Mouse (Mus musculus): Measurements from ENCODE around the gene Vipas39. TPM values are rescaled to one million over a fixed set of nuclear protein-coding genes. Genes with fewer than 3 reads are reported as not detected.
"Not testable (repeated sequence)": the region's sequence is repeated elsewhere in the genome, so short reads cannot be mapped to it uniquely, and the experiment has no call there.

Gene Vipas39
- total RNA-seq (2017): 28.5 and 35.4 TPM in 2 replicates

DNA sequence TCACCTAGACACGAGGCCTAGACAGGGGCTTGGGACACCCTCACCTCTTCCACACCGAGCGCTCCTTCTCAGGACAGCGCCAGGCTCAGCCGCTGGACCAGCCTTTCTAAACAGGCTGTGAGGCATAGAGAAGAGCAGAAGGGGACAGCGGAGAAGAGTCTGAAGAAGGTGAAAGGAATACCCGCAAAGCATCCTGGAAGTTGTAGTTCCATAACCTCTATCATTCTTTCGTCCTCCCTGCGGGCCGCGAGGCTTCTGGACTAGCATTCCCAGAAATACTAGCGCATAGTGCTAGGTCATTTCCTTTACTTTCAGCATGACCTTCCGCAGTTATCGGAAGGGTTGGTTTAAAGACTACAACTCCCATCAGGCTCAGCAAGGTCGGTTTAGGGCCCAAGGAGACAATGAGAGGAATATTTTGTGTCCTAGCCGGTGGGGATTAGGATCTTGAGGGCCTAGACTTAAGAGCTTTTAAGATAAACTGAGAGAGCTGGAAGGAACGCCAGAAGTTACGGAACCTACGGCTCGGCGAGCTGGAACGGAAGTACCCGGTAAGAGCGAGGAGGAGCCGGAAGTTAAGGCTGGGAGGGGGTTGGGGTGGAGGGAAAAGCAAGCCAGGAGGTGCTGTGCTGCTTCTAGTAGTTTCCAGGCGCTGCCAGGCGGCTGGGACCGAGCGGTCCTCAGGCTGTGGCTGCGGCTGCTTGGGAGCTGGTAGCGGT lies at the start of gene Vipas39, which contains the start of gene Ahsa1:
Gene Vipas39 (minus strand): TSS at position 149 of the 719 bp plus-strand sequence.
Gene Ahsa1 (plus strand): TSS at position 372 of the 719 bp plus-strand sequence.
- ATAC-seq (replicated peaks in 1 of 2; ENCODE audit: insufficient read depth in 1 of 2, low FRiP score in 2 of 2, low TSS enrichment in 1 of 2, low read depth in 1 of 2, poor library complexity in 2 of 2, severe bottlenecking in 2 of 2): peak; percentile 97 to 98

DNA sequence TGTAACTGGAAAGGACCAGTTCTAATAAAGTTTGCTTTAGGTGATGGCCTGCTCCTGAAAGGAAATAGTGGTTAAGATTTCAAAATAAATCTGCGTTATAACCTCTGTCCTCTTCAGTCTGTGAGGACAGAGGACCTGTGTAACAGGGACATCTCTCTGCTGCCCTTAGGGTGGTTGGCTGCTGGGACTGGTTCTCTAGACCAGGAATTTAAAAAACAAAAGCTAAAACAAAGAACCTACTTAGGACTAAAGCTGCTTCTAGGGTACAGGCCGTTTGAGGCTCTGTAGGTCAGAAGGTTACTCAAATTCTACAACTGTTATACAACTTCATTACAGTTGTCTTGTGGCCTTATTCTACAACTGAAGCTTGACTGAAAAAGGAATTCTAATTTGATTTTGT lies 47.0 kb upstream of the Vipas39 start:
- ATAC-seq (replicated peaks in 1 of 2; ENCODE audit: insufficient read depth in 1 of 2, low FRiP score in 2 of 2, low TSS enrichment in 1 of 2, low read depth in 1 of 2, poor library complexity in 2 of 2, severe bottlenecking in 2 of 2): no peak

DNA sequence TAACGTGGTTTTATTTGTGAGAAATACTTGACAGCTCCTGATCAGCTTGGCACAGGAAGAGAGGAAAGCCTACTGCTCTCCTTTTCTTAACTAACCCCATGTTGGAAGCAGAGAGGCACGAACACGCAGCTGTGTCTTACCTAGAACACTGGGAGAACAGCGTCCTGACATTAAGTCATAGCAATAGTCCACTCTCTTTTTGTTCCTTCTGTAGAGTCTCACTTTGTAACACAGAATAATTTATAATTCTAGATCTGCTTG lies 40.5 kb upstream of the Vipas39 start:
- ATAC-seq (replicated peaks in 1 of 2; ENCODE audit: insufficient read depth in 1 of 2, low FRiP score in 2 of 2, low TSS enrichment in 1 of 2, low read depth in 1 of 2, poor library complexity in 2 of 2, severe bottlenecking in 2 of 2): not testable (repeated sequence)

DNA sequence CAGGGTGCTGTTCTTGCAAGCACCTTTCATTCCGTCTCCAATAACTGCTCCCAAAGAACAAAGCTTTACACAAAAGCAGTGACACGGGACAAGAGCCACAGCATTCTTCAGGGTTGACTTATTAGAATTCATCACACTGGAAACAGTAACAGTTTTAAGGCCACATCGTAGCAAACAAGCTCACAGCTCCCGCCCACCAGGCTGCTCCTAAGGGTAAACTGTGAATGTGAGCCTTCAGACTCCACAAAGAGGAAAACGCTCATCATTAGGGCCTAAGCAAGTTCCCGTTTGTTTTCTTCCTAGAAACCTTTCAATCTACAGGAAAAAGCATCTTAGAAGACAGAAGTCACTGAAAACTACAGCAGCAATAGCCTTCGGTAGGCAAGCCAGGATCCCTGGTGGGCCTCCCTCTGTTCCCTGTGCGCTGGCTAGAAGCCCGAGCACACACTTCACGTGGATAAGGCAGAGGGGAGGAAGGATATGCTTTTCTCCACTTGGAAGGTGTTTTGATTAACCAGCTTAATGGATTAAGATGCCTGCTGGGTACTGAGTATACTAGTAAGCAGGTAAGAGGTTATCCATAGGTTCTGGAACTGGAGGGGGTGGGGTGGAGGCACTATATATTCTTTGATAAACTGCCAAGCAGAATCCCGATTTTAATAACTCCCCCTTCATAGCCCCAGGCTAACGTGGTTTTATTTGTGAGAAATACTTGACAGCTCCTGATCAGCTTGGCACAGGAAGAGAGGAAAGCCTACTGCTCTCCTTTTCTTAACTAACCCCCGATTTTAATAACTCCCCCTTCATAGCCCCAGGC lies 39.9 kb upstream of the Vipas39 start:
- no peak for ATAC-seq (replicated peaks in 1 of 2; ENCODE audit: insufficient read depth in 1 of 2, low FRiP score in 2 of 2, low TSS enrichment in 1 of 2, low read depth in 1 of 2, poor library complexity in 2 of 2, severe bottlenecking in 2 of 2)

DNA sequence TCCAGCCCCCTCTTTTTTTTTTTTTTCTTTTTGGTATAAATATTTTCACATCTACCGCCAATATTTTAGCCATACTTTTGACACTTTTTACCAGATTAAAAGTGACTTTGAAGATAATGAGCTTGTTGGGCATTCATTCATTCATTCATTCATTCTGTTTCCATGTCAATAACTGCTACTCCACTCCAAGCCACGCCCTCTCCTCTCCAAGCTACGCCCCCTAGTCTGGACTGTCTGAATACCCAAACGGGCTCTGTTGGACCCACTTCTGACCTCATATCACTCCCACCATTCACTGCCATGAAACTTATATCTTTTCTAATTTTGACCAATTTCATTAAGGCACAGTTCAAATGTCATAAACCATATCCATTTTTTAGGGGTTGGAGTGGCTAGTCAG lies 35.1 kb upstream of the Vipas39 start:
- ATAC-seq (replicated peaks in 1 of 2; ENCODE audit: insufficient read depth in 1 of 2, low FRiP score in 2 of 2, low TSS enrichment in 1 of 2, low read depth in 1 of 2, poor library complexity in 2 of 2, severe bottlenecking in 2 of 2): no peak

DNA sequence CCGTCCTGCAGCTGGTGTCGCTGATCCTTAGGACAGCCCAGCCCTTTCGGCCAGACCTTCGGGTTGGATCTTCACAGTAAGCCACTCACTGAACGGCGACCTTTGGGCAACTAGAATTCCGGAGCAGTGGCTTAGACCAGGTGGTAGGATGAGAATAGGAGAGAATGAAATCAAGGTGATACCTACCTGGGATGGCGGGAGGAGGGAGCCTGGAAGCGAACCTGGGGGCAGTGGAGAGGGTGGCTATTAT lies 34.3 kb upstream of the Vipas39 start:
- ATAC-seq (replicated peaks in 1 of 2; ENCODE audit: insufficient read depth in 1 of 2, low FRiP score in 2 of 2, low TSS enrichment in 1 of 2, low read depth in 1 of 2, poor library complexity in 2 of 2, severe bottlenecking in 2 of 2): no peak; a peak in 1 of 4 replicates

DNA sequence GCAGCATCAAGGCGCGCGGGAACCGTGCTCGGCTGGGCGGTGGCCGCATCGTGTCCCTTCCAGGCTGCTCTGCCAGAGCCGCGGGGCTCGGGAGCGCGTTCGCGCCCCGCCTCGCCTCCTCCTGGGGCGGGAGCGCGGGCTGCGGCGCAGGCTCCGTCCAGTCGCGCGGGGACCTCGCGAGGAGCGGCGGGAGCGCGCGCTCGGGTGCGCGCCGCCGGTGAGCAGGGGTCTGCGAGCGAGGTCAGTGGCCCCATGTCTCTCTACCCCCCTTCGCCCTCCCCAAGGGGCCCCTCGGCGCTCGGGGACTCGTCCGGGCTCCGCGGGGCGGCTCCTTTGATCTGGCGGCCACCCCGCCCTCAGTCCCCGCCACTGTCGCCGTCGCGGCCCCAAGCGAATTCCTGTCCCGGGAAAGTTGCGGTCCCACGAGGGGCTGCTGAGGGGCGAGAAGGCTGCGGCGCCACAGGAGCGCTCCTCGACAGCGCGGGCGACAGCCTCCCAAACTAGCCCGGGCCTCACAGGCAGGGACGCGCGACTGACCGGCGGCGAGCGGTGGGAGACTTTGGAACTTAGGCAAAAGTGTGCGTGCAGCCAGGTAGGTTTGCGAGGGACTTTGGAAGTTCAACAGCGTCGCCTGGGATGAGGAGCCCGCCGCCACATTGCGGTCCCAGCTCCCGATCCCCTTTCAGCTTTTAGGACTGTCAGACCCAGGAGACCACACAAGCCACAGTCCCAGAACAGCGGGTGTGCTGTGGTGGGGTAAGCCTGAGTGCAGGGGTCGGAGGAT lies 33.8 kb upstream of the Vipas39 start, which contains the start of gene Ism2:
Gene Ism2 (minus strand): TSS at position 49 of the 784 bp plus-strand sequence.
- ATAC-seq (replicated peaks in 1 of 2; ENCODE audit: insufficient read depth in 1 of 2, low FRiP score in 2 of 2, low TSS enrichment in 1 of 2, low read depth in 1 of 2, poor library complexity in 2 of 2, severe bottlenecking in 2 of 2): peak; percentile 25 to 57; a peak in 2 of 4 replicates

DNA sequence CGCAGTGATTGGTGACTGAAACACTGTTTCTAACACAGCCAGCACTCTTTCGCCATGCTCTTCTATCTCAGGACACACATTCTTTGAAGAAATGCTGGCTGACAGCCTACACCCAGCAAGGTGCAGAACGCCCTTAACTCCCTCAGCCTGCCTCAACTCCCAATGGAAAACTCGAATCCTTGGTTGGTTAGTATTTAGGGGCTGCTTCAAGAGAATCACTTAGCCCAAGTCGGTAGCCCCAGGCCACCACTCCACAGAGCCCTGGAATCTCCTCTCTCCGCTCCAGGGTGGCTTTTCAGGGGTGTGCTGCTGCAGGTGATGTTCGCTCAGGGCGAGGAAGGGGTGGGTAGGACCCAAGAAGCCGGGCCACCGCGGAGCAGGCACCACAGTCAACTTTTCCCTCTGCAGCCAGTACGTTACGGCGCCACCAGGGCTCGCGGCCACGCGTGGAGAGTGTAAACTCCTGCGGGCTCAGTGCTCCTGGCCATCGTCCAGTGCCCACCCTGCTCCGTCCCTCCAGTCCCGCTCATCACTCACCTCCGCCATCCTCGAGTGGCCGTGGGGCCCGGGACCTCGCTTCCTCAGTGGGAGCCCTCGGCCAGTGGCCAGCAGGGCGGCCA lies 33.1 kb upstream of the Vipas39 start:
- peak in 1 of 2 experiments; percentile 9; a peak in 2 of 4 replicates for ATAC-seq (replicated peaks in 1 of 2; ENCODE audit: insufficient read depth in 1 of 2, low FRiP score in 2 of 2, low TSS enrichment in 1 of 2, low read depth in 1 of 2, poor library complexity in 2 of 2, severe bottlenecking in 2 of 2)

DNA sequence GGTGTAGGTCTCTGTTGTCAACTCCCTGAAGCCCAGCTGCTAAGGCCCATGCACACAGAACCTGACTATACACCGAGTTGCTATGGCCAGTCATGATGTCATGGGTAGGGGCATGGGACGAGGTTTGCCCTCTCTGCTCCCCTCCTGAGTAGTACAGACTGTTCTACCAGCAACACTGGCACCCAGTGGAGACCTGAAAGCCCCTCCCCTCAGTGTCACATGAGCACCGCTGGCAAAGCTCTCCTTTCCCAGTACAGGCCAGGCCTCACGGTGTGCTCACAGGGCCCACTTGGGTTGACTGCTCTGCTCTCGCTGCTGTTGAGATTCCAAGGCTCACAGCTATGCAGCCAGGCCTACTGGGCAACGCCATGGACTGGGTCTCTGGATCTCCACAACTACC lies 27.9 kb upstream of the Vipas39 start:
- ATAC-seq (replicated peaks in 1 of 2; ENCODE audit: insufficient read depth in 1 of 2, low FRiP score in 2 of 2, low TSS enrichment in 1 of 2, low read depth in 1 of 2, poor library complexity in 2 of 2, severe bottlenecking in 2 of 2): no peak

DNA sequence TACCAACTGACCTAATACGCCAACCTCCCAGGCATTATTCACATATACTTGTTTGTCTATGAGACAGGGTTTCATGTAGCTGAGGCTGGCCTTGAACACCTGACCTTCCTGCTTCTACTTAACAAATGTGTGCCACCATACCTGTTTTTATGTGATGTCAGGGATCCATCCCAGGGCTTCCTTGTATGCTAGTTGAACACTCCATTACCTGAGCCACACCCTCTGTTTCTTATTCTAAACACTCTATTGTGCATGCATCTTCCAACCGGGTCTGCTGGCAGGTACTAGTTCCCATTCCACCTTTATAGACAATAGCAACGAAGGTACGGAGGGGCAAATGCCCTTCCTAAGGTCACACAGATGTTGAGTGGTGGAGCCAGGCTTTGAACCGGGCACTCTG lies 23.0 kb upstream of the Vipas39 start:
- ATAC-seq (replicated peaks in 1 of 2; ENCODE audit: insufficient read depth in 1 of 2, low FRiP score in 2 of 2, low TSS enrichment in 1 of 2, low read depth in 1 of 2, poor library complexity in 2 of 2, severe bottlenecking in 2 of 2): no peak

DNA sequence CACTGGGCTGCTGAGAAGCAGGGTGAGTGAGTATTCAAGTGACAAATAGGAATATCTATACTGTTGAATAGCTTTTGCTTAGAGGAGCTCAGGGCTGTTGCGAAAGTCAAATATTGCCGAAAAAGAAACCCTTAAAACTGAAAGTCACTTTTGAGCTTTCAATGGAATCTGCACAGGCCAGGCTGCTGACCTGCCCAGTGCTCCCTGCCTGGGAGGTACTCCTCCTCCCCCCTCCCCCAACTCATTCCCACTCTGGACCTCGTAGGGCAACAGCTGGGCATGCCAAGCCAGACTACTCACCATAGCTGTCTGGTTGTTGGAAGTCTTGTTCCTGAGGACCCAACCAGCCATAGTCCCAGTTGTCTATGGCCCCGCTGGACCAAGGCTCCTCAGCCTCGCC lies 18.7 kb upstream of the Vipas39 start:
- no peak for ATAC-seq (replicated peaks in 1 of 2; ENCODE audit: insufficient read depth in 1 of 2, low FRiP score in 2 of 2, low TSS enrichment in 1 of 2, low read depth in 1 of 2, poor library complexity in 2 of 2, severe bottlenecking in 2 of 2)

DNA sequence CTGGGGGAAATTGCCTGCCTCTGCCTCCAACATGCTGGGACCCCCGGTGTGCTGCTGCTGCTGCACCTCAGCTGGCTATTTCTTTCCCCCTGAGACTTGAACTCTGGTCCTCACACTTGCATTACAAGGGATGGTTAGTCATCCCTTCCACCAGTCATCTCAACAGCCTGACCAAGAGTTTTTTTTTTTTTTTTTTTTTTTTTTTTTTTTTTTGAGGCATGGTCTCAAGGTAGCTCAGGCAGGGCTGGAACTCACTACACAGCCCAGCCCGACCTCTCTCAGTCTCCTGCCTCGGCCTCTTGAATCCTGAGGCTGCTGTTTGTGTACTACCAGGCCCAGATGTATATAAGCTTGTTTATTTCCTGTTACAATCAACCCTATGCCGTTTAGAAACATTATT lies 18.2 kb upstream of the Vipas39 start:
- no peak for ATAC-seq (replicated peaks in 1 of 2; ENCODE audit: insufficient read depth in 1 of 2, low FRiP score in 2 of 2, low TSS enrichment in 1 of 2, low read depth in 1 of 2, poor library complexity in 2 of 2, severe bottlenecking in 2 of 2)

DNA sequence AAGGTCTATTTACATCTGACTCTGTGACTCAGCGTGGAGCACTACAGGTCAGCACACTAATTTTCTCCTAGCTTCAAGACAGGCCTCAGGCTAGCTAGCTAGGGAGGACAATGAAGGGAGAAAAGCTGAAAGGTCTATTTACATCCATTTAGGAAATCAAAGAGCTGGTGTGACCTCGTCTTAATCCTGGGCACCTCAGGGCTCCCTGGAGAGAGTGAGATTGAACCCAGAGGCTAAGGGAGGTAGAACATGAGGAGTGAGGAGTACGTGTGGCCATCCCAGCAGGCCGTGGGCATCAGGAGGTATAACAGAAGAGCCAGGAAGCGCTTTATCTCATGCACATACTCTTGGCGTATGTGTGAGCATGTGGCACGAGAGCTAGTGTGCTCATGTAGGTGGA lies 17.6 kb upstream of the Vipas39 start:
- no peak for ATAC-seq (replicated peaks in 1 of 2; ENCODE audit: insufficient read depth in 1 of 2, low FRiP score in 2 of 2, low TSS enrichment in 1 of 2, low read depth in 1 of 2, poor library complexity in 2 of 2, severe bottlenecking in 2 of 2)

DNA sequence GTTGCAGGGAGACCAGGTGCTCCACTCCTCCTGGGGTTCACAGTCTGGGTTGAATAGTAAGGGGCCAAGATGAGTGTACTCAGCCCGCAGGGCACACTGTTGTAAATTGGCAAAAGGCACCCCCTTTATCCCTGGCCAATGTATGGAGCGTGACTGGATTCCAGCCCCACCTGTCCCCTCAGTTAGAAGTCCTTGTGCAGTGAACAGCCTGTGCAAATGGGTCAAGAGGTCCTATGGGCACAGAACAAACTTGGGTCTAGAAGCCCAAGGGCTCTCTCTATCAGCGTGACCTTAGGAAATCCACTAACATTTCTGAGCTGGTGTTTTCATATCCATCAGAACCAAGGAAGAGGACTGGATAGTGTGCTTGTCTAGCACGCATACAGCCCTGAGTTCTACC lies 16.7 kb upstream of the Vipas39 start:
- no peak for ATAC-seq (replicated peaks in 1 of 2; ENCODE audit: insufficient read depth in 1 of 2, low FRiP score in 2 of 2, low TSS enrichment in 1 of 2, low read depth in 1 of 2, poor library complexity in 2 of 2, severe bottlenecking in 2 of 2)

DNA sequence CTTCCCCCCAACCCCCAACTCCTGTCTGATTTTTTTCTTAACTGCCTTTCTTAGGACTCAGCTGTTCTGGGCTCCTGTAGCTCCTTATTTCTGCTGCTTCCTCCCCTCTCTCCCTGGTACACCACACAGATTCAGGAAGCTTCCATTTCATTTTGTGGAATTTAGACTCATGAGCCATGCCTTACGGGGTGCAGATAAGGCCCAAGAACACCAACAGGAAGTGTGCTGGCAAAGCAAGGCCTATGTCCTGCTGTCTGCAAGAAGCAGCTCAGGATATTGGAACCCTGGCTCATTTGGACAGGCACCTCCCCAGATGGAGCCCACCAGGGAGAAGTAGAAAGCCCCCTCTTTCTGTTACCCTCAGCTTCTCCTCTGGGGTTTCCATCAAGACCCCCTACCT lies 15.7 kb upstream of the Vipas39 start:
- ATAC-seq (replicated peaks in 1 of 2; ENCODE audit: insufficient read depth in 1 of 2, low FRiP score in 2 of 2, low TSS enrichment in 1 of 2, low read depth in 1 of 2, poor library complexity in 2 of 2, severe bottlenecking in 2 of 2): no peak

DNA sequence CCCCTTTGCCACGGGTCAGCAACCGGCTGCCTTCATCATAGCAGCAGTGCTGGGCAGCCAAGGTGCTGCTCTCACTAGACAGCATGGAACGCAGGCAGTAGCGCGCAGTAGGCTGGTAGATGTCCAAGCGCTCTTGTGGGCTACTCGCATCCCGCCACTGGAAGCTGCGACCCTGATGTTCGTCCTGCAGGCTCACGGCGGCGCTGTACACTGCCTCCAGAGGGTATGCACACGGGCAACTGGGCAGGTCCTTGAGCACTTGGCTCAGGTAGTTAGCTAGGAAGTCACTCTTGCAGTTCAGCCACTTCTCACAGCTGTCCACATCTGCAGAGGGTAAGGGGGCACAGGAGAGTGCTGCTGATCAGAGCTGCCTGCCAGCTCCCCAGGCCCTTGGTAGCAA lies 13.8 kb upstream of the Vipas39 start:
- no peak for ATAC-seq (replicated peaks in 1 of 2; ENCODE audit: insufficient read depth in 1 of 2, low FRiP score in 2 of 2, low TSS enrichment in 1 of 2, low read depth in 1 of 2, poor library complexity in 2 of 2, severe bottlenecking in 2 of 2)

DNA sequence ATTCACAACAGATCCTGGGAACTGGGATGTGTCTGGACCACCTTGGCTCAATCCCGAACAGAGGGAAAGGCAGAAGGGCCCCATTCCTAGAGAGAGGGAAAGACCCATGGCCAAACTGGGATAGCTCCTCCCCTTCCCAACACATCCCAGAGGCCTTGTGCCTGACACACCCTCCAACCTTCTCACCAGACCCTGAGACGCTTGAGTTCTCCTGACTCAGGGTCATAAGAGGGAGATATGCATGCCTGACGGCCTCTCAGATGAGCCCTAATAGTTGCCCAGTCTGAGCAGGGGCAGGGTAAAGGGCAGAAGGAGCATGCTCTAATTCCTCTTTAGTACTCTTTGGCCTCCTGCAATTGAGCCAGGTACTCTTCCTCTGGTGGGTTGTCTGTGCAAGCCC lies 13.3 kb upstream of the Vipas39 start:
- ATAC-seq (replicated peaks in 1 of 2; ENCODE audit: insufficient read depth in 1 of 2, low FRiP score in 2 of 2, low TSS enrichment in 1 of 2, low read depth in 1 of 2, poor library complexity in 2 of 2, severe bottlenecking in 2 of 2): no peak
